Mouse (Mus musculus): ENCODE measurements around the gene Mug2. TPM values are rescaled to one million over a fixed set of nuclear protein-coding genes. Genes with fewer than 3 reads are reported as not detected.
"Not testable (repeated sequence)": the region's sequence is repeated elsewhere in the genome, so short reads cannot be mapped to it uniquely, and the experiment has no call there.

Gene Mug2
- polyA plus RNA-seq (2016; fragmentation: Nextera tagmentation; extraction: Ambion mirVana) = not detected in 2 replicates

DNA sequence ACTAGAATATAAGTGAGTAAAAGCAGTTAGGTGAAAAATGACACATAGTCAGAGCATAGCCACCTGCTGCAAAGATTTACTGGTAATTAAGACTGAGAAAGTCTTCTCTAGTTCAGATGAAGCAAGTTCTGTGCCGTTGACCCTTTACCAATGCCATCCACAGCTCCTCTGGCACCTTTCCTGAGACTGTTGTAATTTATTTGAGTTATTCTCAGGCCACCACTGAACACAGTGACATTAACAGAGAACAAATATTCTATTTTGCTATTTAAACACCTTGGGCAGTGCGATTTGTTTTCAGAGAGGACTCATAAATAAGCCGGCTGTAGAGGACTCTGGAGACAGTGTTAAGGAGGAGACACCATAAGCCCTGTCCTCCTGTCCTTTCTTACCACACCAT is at the start of gene Mug2:
Gene Mug2, plus strand, starts transcription at position 301 of the 400 bp plus-strand sequence.
- not testable (repeated sequence) for DNase-seq (ENCODE audit: extremely low spot score, low spot score); H3K27me3 ChIP-seq (ENCODE audit: poor library complexity, severe bottlenecking); H3K4me1 ChIP-seq; H3K36me3 ChIP-seq (replicated peaks); H3K4me3 ChIP-seq; H3K27ac ChIP-seq; H3K9me3 ChIP-seq
- WGBS = no CpG with 5 or more reads among the region's 3 CpGs

DNA sequence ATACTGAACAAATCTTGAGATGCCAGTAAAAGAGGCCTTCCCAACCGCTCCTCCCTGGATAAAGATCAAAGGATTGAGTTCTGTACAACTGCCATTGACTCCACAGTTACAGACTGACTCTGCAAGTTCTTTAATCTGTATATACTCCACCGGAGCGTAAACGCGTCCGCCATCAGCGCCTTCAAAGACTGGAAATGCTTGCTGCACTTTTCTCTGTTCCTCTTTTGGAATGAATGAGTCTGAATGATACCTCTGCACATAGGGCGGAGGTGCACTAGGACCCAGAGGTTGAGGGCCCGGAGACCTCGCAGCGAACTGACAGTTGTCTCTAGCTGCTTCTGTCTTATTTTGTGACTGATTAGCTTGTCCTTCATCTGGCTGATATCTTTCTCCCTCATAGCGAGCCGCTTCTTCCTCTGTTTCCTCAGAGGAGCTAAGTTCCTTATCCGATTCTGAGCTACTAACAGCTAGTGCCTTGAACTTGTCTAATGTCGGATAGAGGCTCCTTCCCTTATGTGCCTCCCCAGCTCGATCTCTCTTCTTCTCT is 48.7 kb upstream of the Mug2 start:
- not testable (repeated sequence) for H3K36me3 ChIP-seq (replicated peaks); H3K4me1 ChIP-seq; H3K27ac ChIP-seq; H3K27me3 ChIP-seq (ENCODE audit: poor library complexity, severe bottlenecking); DNase-seq (ENCODE audit: extremely low spot score, low spot score); H3K4me3 ChIP-seq
- 94% methylated on average over 16 of the region's 16 CpGs for WGBS
- peaks cover 28% of the 10 kb centered on the region for H3K9me3 ChIP-seq

DNA sequence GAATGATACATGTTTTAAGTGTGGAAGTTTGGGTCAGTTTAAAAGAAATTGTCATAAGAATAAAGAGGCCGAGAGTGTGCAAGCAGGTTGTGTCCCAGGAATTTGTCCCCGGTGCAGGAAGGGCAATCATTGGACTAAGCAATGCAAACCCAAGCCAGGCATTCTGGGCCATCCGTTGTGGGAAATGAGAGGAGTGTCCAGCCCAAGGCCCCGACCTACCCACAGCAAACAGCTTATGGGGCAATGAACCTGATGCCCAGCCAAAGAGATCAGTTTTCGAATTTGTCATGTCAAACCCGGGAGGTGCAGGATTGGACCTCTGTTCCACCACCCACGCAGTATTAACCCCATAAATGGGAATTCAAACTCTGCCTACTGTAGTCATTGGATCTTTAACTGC is 30.9 kb upstream of the Mug2 start:
- Histone ChIP-seq H3K27ac (no peak overlapping the region), H3K36me3 (replicated peaks) (no peaks in the 10 kb centered on the region), H3K4me1 (no peaks in the 10 kb centered on the region), H3K4me3 (no peak overlapping the region), H3K9me3 (peaks cover 35% of the 10 kb centered on the region), H3K27me3 (ENCODE audit: poor library complexity, severe bottlenecking) (no peaks in the 10 kb centered on the region)
- DNase-seq (ENCODE audit: extremely low spot score, low spot score) = no peak
- 82% methylated on average over 7 of the region's 7 CpGs for WGBS

DNA sequence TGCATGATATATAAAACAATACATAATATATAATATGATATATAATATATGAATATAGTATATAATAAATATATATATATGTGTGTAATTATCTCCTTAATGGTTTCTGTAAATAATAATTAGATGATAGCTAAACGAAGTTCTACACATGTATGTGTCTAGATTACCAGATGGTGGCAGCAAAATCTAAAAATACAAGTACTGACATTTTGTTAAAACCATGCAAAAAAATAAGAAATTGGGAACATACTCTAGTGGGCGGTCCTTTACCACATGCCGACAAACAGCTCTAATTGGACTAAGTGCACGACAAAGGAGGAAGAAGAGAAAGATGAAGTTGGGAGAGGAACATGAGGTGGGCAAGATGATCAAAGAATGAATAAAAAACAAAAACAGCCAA is 94.3 kb downstream of the Mug2 start:
- Histone ChIP-seq H3K4me1 (no peaks in the 10 kb centered on the region), H3K36me3 (replicated peaks) (no peaks in the 10 kb centered on the region), H3K27me3 (ENCODE audit: poor library complexity, severe bottlenecking) (no peaks in the 10 kb centered on the region), H3K4me3 (no peak overlapping the region), H3K9me3 (peaks cover 20% of the 10 kb centered on the region), H3K27ac (no peak overlapping the region)
- DNase-seq (ENCODE audit: extremely low spot score, low spot score) = no peak
- 85% methylated on average over 4 of the region's 4 CpGs for WGBS

DNA sequence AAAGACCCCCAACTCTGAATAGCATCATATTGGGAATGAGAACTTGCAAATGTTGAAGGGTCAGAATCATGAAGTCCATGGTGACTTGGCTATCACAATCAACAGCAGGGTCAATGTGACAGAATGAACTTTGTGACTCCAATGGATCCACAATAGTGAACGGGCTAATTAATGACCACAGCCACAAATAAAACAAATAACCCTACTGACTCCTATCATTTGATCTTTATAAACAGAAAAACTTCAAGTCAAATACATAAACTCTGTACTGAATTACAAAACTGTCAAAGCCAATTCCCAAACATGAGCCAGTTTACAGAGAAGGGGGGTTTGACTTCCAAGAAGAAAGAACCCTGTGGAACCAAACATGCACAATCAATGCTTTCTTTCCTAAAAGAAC is 95.1 kb downstream of the Mug2 start:
- no peak for DNase-seq (ENCODE audit: extremely low spot score, low spot score)
- H3K27ac ChIP-seq = no peak overlapping the region
- H3K4me3 ChIP-seq = no peak overlapping the region
- H3K36me3 ChIP-seq (replicated peaks) = no peaks in the 10 kb centered on the region
- H3K27me3 ChIP-seq (ENCODE audit: poor library complexity, severe bottlenecking) = no peaks in the 10 kb centered on the region
- H3K4me1 ChIP-seq = no peaks in the 10 kb centered on the region
- WGBS = 75% methylated on average over 1 of the region's 1 CpGs
- H3K9me3 ChIP-seq = peaks cover 20% of the 10 kb centered on the region

DNA sequence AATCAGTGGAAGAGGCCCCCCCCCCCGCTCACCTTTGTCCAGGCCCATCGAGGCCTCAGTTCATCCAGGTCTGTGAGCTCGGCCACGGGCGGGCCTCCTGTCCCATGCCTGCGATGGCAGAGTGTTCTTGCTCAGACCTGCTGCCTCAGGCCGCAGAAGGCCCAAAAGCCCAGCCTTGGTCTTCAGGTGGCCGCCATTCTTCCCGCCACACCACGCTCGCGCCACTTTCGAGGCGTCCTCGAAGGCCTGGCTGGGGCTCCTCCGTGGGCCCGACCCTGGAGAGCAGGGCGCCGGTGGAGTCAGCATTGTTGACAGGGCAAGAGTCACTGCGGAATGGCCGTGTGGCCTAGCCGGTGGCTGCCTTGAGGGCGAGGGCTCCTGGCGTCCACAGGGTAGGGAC is 110.4 kb downstream of the Mug2 start:
- WGBS = 94% methylated on average over 24 of the region's 24 CpGs
- Histone ChIP-seq H3K4me3 (no peak overlapping the region), H3K27ac (no peak overlapping the region), H3K27me3 (ENCODE audit: poor library complexity, severe bottlenecking) (no peaks in the 10 kb centered on the region), H3K9me3 (peaks cover 37% of the 10 kb centered on the region), H3K36me3 (replicated peaks) (no peaks in the 10 kb centered on the region), H3K4me1 (no peaks in the 10 kb centered on the region)
- no peak for DNase-seq (ENCODE audit: extremely low spot score, low spot score)

DNA sequence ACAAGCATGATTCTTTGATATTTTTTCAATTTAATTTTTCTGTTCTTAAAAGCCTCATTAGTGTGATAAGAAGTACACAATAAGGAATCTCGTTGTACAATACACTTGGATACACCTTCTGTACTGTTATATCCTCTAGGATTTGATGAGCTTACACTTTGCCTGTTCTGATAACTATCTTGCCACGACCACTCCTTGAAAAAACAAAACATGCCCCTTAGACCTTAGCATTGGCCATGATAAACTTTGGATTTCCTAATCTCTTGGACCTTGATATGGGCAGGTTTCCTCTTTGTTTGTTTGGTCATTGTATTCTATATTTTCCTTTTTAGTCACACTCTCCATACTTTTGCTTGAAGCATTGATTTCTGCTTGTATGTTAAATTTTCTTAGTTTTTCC is 123.0 kb downstream of the Mug2 start:
- Histone ChIP-seq H3K36me3 (replicated peaks) (no peaks in the 10 kb centered on the region), H3K4me1 (no peaks in the 10 kb centered on the region), H3K27me3 (ENCODE audit: poor library complexity, severe bottlenecking) (no peaks in the 10 kb centered on the region), H3K27ac (no peak overlapping the region), H3K9me3 (0 out of 2 replicates have a peak, but pooled peaks cover 4% of the 10 kb centered on the region), H3K4me3 (no peak overlapping the region)
- WGBS = 79% methylated on average over 2 of the region's 2 CpGs
- no peak for DNase-seq (ENCODE audit: extremely low spot score, low spot score)

Other genes with a start within 250 kb of the Mug2 start
- not detected in 2 replicates for gene Mug1, start 168.2 kb upstream of the Mug2 start, polyA plus RNA-seq (2016; fragmentation: Nextera tagmentation; extraction: Ambion mirVana)

All from forebrain, embryonic 10.5 days (tissue).